Mouse (Mus musculus) forebrain, embryonic 10.5 days (tissue): ENCODE results near the gene Tmcc2. TPM values are rescaled to one million over a fixed set of nuclear protein-coding genes. Genes with fewer than 3 reads are reported as not detected.
A peak's percentile ranks its signal among the peaks of the same experiment; 100 is the strongest.
"Not testable (repeated sequence)": the region's sequence is repeated elsewhere in the genome, so short reads cannot be mapped to it uniquely, and the experiment has no call there.

Source experiments
- DNase-seq: peaks from one replicate; pipeline ENCODE4 v3.0.0-alpha.2; 2017; ENCODE audit warnings: low spot score; ENCODE audit errors: extremely low spot score
- H3K27ac ChIP-seq: fragments of 300-500 bp; sonication (generic); 2 replicates; pipeline ENCODE4 v1.5.1; 2016; ENCODE audit warnings: mild to moderate bottlenecking
- H3K27me3 ChIP-seq: fragments of 300-500 bp; sonication (generic); 2 replicates; pipeline ENCODE4 v1.6.1; 2016; ENCODE audit warnings: mild to moderate bottlenecking; ENCODE audit not compliant: poor library complexity, severe bottlenecking
- H3K36me3 ChIP-seq: fragments of 300-500 bp; sonication (generic); replicated peaks from 2 replicates; pipeline ENCODE4 v1.6.1; 2016; ENCODE audit warnings: mild to moderate bottlenecking, moderate library complexity
- H3K4me1 ChIP-seq: fragments of 300-500 bp; sonication (generic); 2 replicates; pipeline ENCODE4 v1.6.1; 2016
- H3K4me3 ChIP-seq: fragments of 300-500 bp; sonication (generic); 2 replicates; pipeline ENCODE4 v1.5.1; 2016; ENCODE audit warnings: mild to moderate bottlenecking, moderate library complexity
- H3K9me3 ChIP-seq: fragments of 300-500 bp; sonication (generic); 2 replicates; pipeline ENCODE4 v1.6.1; 2016; ENCODE audit warnings: mild to moderate bottlenecking, moderate library complexity
- WGBS: fragments of 180-500 bp; shearing (Covaris S2); methylation state at CpG from one replicate; pipeline ENCODE4 v1.1.7; 2016; 5-methylcytosine and 5-hydroxymethylcytosine counted together
- polyA plus RNA-seq: library from polyadenylated mRNA; unstranded; fragments of >200 nt; fragmentation: Nextera tagmentation; extraction: Ambion mirVana; gene quantifications from 2 replicates; pipeline ENCODE4 v1.2.1, GENCODE M21; 2016

Tmcc2 gene
- polyA plus RNA-seq, 1 experiment from 2014 or later: 8.8 TPM

DNA sequence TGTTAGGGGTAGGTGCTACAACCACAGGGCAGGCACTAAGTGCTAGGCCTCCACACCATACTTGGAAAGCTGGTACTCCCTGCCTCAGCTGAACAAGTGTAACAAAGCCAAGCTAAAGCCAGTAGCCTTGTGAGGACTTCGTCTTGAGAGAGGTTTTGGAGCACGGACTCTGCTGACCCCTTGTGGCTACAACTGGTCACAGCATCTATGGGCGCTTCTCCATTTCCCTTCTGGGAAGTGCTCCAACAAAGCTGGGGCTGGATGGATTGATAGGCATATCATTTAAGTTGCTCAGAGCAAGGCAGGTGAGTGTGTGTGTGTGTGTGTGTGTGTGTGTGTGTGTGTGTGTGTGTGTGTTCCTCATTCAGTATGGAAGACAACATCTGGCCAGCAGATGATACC lies 35.2 kb downstream of the Tmcc2 start:
- peak overlapping the region; percentile 86 for H3K27ac ChIP-seq
- H3K4me3 ChIP-seq: no peak overlapping the region
- peaks cover 35% of the 10 kb centered on the region for H3K4me1 ChIP-seq
- no peaks in the 10 kb centered on the region for H3K27me3 ChIP-seq
- WGBS: 2% methylated on average over 3 of the region's 3 CpGs
- peaks cover 3% of the 10 kb centered on the region; the same call in 1 of the 2 replicates for H3K9me3 ChIP-seq
- peaks cover 51% of the 10 kb centered on the region for H3K36me3 ChIP-seq
- peak; percentile 90 for DNase-seq

DNA sequence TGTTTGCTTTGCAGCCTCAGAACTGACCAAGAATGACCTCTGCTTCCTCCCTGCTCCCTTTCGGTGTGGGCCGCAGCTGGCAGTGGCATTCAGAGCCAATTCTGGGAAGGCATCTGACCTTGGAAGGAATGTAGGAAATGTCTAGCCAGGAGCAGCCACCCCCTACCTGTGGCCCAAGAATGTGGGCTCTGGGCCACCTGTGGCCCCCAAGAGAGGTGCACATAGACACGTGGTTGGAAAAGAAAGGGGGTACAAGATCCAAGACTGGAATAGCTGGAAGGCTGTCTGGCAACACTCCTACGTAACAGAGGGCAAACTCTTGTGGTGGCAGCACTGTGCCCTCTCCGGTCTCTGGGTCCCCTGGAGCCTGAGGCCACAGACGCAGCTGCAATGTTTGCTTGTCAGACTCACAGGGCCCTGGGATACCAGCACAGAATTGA lies 35.9 kb downstream of the Tmcc2 start:
- H3K4me1 ChIP-seq: peaks cover 35% of the 10 kb centered on the region
- DNase-seq: no peak
- H3K27me3 ChIP-seq: no peaks in the 10 kb centered on the region
- H3K36me3 ChIP-seq: peaks cover 47% of the 10 kb centered on the region
- WGBS: 53% methylated on average over 6 of the region's 6 CpGs
- H3K4me3 ChIP-seq: no peak overlapping the region
- H3K9me3 ChIP-seq: peaks cover 6% of the 10 kb centered on the region; the same call in 1 of the 2 replicates
- H3K27ac ChIP-seq: peak overlapping the region; percentile 86

DNA sequence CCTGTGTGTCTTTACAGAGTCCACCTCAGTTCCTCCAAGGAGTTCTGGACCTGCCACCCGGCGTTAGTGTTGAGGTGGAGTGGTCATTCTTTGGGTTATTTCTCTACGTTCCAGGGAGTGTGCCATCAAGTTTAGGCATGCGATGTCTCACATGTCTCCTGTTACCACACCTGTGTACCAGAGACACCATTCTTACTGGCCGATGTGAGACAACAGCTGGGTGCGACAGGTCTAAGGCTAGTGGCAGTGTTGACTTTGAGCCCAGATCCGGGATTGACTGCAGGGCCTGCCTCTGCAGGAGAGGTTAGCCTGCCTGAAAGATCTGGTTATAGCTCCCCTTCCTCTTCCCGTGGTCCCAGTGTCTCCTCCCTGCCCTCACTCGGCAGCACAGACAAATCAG lies 36.8 kb downstream of the Tmcc2 start:
- Histone ChIP-seq H3K4me1 (peaks cover 35% of the 10 kb centered on the region), H3K9me3 (peaks cover 6% of the 10 kb centered on the region; the same call in 1 of the 2 replicates), H3K4me3 (no peak overlapping the region), H3K27me3 (no peaks in the 10 kb centered on the region), H3K27ac (peak overlapping the region; percentile 86), H3K36me3 (peaks cover 37% of the 10 kb centered on the region)
- no peak for DNase-seq
- WGBS: 82% methylated on average over 9 of the region's 9 CpGs

DNA sequence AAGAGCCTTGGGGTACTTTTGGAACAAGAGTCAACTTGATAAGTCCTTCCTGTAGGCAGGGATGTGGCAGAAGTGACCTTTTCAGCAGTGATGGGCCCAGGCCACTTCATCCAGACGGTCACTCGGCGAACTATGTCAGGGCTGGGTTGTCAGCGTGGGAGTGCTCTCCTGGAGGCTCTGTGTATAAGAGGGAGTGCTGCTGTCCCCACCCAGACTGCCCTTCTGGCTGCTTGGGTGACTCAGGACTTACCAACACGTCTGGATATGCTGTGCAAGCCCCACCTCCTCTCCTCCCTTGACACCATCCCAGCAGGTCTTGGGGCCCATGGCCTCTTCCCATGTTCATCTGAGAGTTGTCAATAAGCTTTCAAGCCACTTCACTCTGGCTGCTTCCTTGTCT lies 37.7 kb downstream of the Tmcc2 start:
- no peak for DNase-seq
- Histone ChIP-seq H3K9me3 (peaks cover 6% of the 10 kb centered on the region; the same call in 1 of the 2 replicates), H3K4me3 (no peak overlapping the region), H3K4me1 (peaks cover 35% of the 10 kb centered on the region), H3K27me3 (no peaks in the 10 kb centered on the region), H3K27ac (peak overlapping the region; percentile 86), H3K36me3 (peaks cover 29% of the 10 kb centered on the region)
- 75% methylated on average over 5 of the region's 5 CpGs for WGBS

DNA sequence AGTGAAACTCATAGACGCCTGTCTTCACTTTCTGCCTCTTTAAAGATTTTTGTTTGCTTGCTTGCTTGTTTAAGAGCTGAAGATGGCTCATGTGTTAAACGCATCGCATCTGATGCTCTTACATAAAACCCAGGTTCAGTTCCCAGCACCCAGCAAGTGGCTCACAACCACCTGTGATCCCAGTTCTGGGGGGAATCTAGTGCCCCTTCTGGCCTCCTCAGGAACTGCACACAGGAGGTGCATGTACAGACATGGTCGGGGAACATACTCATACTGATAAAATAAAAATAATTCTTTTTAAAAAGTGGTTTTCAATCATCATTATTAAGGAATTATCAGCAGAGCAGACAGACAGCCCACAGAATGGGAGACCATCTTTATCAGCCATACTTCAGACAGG lies 40.0 kb downstream of the Tmcc2 start:
- no peak for DNase-seq
- peaks cover 5% of the 10 kb centered on the region; the same call in 1 of the 2 replicates for H3K36me3 ChIP-seq
- peaks cover 29% of the 10 kb centered on the region for H3K4me1 ChIP-seq
- 96% methylated on average over 4 of the region's 4 CpGs for WGBS
- no peak overlapping the region for H3K4me3 ChIP-seq
- peaks cover 6% of the 10 kb centered on the region; the same call in 1 of the 2 replicates for H3K9me3 ChIP-seq
- no peaks in the 10 kb centered on the region for H3K27me3 ChIP-seq
- H3K27ac ChIP-seq: no peak overlapping the region

DNA sequence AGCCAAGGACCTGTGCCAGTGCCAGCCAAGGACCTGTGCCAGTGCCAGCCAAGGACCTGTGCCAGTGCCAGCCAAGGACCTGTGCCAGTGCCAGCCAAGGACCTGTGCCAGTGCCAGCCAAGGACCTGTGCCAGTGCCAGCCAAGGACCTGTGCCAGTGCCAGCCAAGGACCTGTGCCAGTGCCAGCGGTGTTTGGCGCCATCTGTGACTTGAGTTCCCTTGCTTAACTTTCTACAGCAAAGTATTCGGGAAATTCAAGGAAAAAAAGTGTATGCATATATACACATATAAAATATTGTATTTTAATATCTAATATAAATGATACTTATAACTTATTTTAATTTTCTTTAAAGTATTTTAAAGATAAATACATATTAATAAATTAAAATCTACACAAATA lies 41.5 kb downstream of the Tmcc2 start:
- H3K4me3 ChIP-seq, DNase-seq, H3K36me3 ChIP-seq, H3K27ac ChIP-seq, H3K27me3 ChIP-seq, H3K9me3 ChIP-seq: not testable (repeated sequence)
- WGBS: 96% methylated on average over 3 of the region's 3 CpGs
- peaks cover 14% of the 10 kb centered on the region for H3K4me1 ChIP-seq

DNA sequence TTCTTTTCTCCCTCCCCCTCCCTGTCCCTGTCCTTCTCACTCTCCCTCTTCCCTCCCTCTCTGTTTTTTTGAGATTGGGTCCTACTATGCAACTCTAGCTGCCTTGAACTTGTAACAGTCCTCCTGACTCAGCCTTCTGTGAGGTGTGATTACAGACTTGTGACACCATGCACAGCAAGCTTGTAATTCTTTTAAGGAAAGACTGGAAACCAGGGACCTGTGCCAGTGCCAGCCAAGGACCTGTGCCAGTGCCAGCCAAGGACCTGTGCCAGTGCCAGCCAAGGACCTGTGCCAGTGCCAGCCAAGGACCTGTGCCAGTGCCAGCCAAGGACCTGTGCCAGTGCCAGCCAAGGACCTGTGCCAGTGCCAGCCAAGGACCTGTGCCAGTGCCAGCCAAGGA lies 42.0 kb downstream of the Tmcc2 start:
- H3K27me3 ChIP-seq, H3K36me3 ChIP-seq, H3K9me3 ChIP-seq, H3K4me3 ChIP-seq, DNase-seq, H3K27ac ChIP-seq: not testable (repeated sequence)
- H3K4me1 ChIP-seq: peaks cover 10% of the 10 kb centered on the region

DNA sequence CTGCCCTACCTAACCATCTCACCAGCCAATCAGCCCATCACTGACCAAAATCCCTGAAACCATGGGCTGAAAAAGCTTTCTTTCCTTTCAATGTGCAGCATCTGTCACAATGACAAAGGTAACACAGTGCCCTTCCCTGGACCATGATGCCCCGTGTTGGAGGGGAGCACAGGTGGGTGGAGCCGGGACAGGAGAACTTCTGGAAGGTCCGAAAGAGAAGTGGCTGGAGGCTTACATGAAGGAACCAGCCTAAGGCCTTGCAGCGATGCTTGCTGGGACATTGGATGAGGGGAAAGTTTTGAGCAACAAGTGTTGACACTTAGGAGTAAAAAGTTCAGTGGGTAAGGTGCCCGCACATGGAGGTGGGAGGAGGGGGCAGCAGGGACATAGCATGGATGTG lies 42.7 kb downstream of the Tmcc2 start:
- peaks cover 6% of the 10 kb centered on the region; the same call in 1 of the 2 replicates for H3K9me3 ChIP-seq
- peaks cover 4% of the 10 kb centered on the region; the same call in 1 of the 2 replicates for H3K4me1 ChIP-seq
- 0 out of 2 replicates have a peak, but pooled peaks cover 3% of the 10 kb centered on the region for H3K36me3 ChIP-seq
- H3K27me3 ChIP-seq: no peaks in the 10 kb centered on the region
- WGBS: 90% methylated on average over 5 of the region's 5 CpGs
- DNase-seq: no peak
- peak overlapping the region; percentile 51; the same call in 1 of the 2 replicates for H3K27ac ChIP-seq
- H3K4me3 ChIP-seq: no peak overlapping the region

DNA sequence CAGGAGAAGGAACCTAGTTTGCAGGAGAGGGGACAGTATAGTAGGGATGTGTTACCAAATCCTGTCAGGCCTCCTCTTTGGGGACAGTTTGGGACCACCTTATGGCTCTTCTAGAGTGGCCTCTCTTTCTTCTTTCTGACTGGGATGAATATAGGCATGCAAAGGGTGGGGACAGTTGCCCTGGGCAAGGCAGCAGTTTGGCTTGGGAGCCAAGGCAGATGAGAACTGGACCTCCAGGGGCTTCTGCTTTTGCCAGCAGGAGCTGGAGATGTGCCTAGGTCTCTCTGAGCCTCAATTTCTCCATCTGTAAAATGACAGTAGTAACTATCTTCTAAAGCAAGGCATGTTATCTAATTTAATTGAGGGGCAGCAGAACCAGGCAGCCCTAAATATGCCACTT lies 44.1 kb downstream of the Tmcc2 start:
- 0 out of 2 replicates have a peak, but pooled peaks cover 3% of the 10 kb centered on the region for H3K36me3 ChIP-seq
- peak overlapping the region; percentile 54; the same call in 1 of the 2 replicates for H3K27ac ChIP-seq
- peaks cover 6% of the 10 kb centered on the region; the same call in 1 of the 2 replicates for H3K9me3 ChIP-seq
- no peaks in the 10 kb centered on the region for H3K27me3 ChIP-seq
- no peak overlapping the region for H3K4me3 ChIP-seq
- no peak for DNase-seq
- H3K4me1 ChIP-seq: peaks cover 6% of the 10 kb centered on the region; the same call in 1 of the 2 replicates

DNA sequence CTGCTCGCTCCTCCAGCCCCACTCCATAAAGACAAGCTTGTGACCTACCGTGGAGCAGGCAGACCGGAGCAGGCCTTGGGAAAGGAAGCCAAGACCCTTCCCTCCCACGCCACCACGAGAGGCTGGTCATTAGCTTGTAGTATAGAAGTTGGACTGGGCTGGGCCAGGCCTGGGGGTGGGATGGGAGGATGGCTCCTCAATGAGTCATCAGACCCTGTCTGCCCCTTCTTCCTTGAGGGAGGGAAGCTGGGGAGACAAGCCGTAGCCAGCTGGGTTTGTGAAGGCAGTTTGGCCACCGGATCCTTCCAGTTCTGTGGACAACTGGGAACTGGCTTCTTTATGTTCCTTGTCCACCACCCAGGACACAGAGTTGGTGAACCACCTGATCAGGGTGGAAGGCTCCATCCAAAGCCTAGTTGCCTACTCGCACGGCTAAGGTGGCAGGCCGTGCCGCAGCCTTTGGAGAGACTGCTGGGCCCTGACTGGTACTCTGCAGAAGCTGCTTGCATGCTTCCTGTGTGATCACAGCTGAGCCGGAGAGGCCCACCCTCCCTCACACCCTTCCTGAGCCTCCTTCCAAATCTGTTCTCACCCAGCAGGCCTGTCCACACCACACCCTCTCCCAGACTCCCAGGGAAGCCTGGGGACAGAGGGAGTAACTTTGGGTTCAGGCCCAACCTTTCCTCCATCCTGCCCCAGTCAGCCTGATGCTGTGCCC lies 44.8 kb downstream of the Tmcc2 start:
- Histone ChIP-seq H3K36me3 (0 out of 2 replicates have a peak, but pooled peaks cover 3% of the 10 kb centered on the region), H3K27ac (peak overlapping the region; percentile 54)
- 89% methylated on average over 12 of the region's 12 CpGs for WGBS

DNA sequence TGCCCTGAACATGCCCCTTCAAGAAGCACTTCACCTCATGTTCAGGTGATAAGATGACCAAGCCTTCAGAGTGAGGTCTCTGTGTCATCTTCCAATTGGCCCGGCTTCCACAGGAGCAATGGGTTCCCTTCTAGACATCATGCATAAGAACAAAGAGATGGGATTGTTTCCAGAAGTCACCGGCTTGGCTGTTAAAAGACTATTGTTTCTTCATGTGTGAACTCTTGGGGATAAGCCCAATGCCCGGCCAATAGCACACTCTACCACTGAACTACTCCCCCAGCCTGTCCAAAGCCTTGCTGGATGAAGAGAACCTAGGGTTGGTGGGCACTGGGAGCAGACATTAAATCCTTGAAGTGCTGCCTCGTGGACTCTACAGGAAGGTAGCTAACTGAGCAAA lies 45.6 kb downstream of the Tmcc2 start:
- DNase-seq: no peak
- Histone ChIP-seq H3K4me3 (no peak overlapping the region), H3K27ac (no peak overlapping the region), H3K9me3 (no peaks in the 10 kb centered on the region; the same call in 1 of the 2 replicates), H3K27me3 (no peaks in the 10 kb centered on the region), H3K36me3 (no peaks in the 10 kb centered on the region), H3K4me1 (peaks cover 10% of the 10 kb centered on the region; the same call in 1 of the 2 replicates)
- 85% methylated on average over 4 of the region's 4 CpGs for WGBS

More for the DNA sequence above, 44.8 kb downstream of the Tmcc2 start:
- DNase-seq: no peak
- Histone ChIP-seq H3K9me3 (peaks cover 6% of the 10 kb centered on the region; the same call in 1 of the 2 replicates), H3K4me1 (peaks cover 10% of the 10 kb centered on the region; the same call in 1 of the 2 replicates), H3K4me3 (no peak overlapping the region), H3K27me3 (no peaks in the 10 kb centered on the region)

DNA sequence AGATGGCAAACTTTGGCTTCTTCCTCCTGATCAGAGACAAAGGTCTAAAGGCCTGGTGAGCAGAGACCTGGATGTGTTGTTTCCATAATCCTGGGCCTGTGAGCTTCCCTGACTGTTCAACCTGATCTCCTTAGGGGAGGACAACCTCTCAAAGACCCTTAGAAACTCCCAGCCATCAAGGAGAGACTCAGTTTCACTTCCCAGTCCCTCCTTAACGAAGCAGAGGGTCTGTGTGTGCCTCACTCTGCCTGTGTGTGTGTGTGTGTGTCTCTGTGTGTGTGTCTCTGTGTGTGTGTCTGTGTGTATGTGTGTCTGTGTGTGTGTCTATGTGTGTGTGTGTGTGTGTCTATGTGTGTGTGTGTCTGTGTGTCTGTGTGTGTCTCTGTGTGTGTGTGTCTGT lies 47.4 kb downstream of the Tmcc2 start:
- Histone ChIP-seq H3K9me3 (no peaks in the 10 kb centered on the region), H3K27ac (no peak overlapping the region), H3K36me3 (no peaks in the 10 kb centered on the region), H3K4me1 (peaks cover 19% of the 10 kb centered on the region), H3K27me3 (no peaks in the 10 kb centered on the region), H3K4me3 (no peak overlapping the region)
- DNase-seq: no peak
- 74% methylated on average over 1 of the region's 1 CpGs for WGBS

DNA sequence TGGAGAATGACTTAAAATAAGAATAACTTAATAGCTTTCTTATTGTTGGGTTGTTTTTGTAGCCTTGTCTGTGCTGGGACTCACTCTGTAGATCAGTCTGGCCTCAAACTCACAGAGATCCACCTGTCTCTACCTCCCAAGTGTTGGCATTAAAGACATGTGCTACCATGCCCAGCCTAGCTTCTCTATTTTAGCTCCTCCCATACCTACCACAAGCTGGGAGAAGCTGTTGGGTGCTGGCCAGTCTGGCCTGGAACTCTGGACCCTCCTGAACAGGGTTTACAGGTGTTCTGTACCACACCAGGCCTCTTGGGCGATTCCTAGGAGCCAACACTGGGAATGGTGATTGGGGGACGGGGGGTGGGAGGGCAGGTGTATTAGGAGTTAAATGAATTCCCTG lies 47.9 kb downstream of the Tmcc2 start:
- no peaks in the 10 kb centered on the region for H3K9me3 ChIP-seq
- no peaks in the 10 kb centered on the region for H3K36me3 ChIP-seq
- 83% methylated on average over 2 of the region's 2 CpGs for WGBS
- no peak overlapping the region for H3K4me3 ChIP-seq
- no peak overlapping the region for H3K27ac ChIP-seq
- H3K27me3 ChIP-seq: no peaks in the 10 kb centered on the region
- peaks cover 23% of the 10 kb centered on the region for H3K4me1 ChIP-seq
- no peak for DNase-seq
